Mouse (Mus musculus) testis, adult 2 months (tissue): ENCODE data around the gene BC030499.

Experiments used
- CTCF ChIP-seq: fragments of 200-500 bp; IDR thresholded peaks from 2 replicates; pipeline ENCODE4 v1.5.1; 2012; ENCODE audit warnings: low read depth, mild to moderate bottlenecking, inconsistent platforms, low read length, moderate library complexity; ENCODE audit not compliant: control insufficient read depth, insufficient read depth, insufficient replicate concordance
- POLR2A ChIP-seq: fragments of 200-500 bp; IDR thresholded peaks from 2 replicates; pipeline ENCODE4 v1.6.1; 2012; ENCODE audit warnings: low read depth, mild to moderate bottlenecking, inconsistent platforms, low read length, moderate library complexity; ENCODE audit not compliant: control insufficient read depth

GRCm38 (mm10) chr11:78278853-78279252, 11.8 kb upstream of the BC030499 start:
- TF ChIP-seq CTCF (no peak), POLR2A (no peak)
